Mouse (Mus musculus) thymus, adult 2 months (tissue): ENCODE measurements around the gene Fitm1.

Experiments used
- CTCF ChIP-seq: fragments of 200-500 bp; IDR thresholded peaks from 2 replicates; pipeline ENCODE4 v1.5.1; 2012; ENCODE audit warnings: mild to moderate bottlenecking, control low read depth, low read length, moderate library complexity, borderline replicate concordance; ENCODE audit not compliant: control insufficient read depth, poor library complexity, insufficient read depth; ENCODE audit errors: extremely low read depth
- POLR2A ChIP-seq: fragments of 200-500 bp; IDR thresholded peaks from 2 replicates; pipeline ENCODE4 v1.6.1; 2012; ENCODE audit warnings: mild to moderate bottlenecking, low read length, control low read depth, moderate library complexity; ENCODE audit not compliant: control insufficient read depth, poor library complexity, insufficient read depth; ENCODE audit errors: extremely low read depth

DNA sequence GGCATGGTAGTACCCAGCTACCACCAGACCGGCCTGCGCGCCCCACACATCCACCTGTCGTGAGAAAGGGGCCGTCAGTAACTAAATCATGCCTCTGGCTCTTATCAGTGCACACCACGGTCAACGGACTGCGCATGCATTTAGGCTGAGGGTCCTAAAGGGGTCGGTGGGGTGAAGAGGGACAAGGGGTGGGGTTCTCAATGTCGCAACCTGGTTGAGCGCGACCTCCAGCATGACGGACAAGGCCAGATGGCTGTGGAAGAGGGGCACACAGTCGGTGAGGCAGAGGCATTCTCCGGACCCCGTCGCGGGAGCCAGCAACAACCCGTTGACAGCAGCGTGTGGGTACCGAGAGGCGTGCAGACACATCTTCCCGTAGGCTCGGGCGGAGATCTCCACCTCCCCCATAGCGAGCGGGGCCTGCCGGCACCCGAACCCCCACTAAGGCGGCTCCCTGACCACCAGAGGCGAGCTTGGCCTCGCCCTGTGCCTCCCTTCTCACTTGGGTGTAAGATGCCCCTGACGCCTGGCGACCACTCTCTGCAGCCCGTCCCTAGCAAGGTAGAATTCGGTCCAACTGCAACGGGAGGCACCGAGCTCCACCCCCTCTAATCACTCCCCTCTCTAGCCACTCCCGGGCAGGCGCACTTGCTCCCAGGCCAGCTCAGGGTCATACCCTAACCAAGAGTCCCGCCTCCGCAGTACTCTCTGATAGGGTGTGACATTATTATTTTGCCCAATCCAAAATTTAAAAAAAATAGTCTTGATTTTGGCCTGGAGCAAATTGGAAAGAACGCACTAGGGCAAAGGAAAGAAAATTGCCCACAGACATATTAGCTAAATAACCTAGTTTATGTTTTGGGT, 9.5 kb downstream of the Fitm1 start, which contains the start of gene Emc9:
- TF ChIP-seq POLR2A (no peak), CTCF (no peak)
